Mouse (Mus musculus): ENCODE measurements at regions not wholly inside any gene's neighbourhood (a gene's known extent, or its start where the extent isn't known, plus 50 kb on each side); places are given as distances from the start of the nearest gene placed in this dataset.
"Not testable (repeated sequence)": the region's sequence is repeated elsewhere in the genome, so short reads cannot be mapped to it uniquely, and the experiment has no call there.

DNA sequence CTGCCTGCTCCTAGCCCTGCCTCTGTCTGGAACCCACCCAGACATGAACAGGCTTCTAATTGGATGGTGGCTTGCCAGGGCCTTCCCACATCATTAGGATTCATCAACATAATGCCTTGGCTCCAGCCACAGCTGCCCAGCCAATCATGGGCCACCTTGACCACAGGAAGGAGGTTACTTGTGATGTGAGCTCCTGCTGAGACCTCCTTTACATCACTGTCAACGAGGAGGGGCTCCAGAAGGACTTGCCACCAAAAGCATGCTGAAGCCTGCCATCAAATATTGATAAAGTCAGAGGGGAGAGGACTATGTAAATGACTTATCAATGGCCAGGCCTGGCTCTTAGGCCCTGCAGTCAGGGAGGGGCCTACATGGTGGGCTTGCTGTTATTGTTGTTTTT, 175.6 kb downstream of the Map1s start:
- not testable (repeated sequence) for H3K36me3 ChIP-seq (replicated peaks; ENCODE audit: control insufficient read depth, insufficient read depth); H3K9ac ChIP-seq; H3K27me3 ChIP-seq (ENCODE audit: control insufficient read depth, insufficient read depth, low read length); H3K4me2 ChIP-seq (replicated peaks); H3K4me3 ChIP-seq (replicated peaks; ENCODE audit: low read length); H3K4me1 ChIP-seq (replicated peaks; ENCODE audit: control insufficient read depth, insufficient read depth, low read length); ATAC-seq (ENCODE audit: low FRiP score); H3K27ac ChIP-seq; DNase-seq (ENCODE audit: low spot score); H3K9me3 ChIP-seq (ENCODE audit: control insufficient read depth, low read length)
- WGBS: 4% methylated on average over 1 of the region's 1 CpGs

DNA sequence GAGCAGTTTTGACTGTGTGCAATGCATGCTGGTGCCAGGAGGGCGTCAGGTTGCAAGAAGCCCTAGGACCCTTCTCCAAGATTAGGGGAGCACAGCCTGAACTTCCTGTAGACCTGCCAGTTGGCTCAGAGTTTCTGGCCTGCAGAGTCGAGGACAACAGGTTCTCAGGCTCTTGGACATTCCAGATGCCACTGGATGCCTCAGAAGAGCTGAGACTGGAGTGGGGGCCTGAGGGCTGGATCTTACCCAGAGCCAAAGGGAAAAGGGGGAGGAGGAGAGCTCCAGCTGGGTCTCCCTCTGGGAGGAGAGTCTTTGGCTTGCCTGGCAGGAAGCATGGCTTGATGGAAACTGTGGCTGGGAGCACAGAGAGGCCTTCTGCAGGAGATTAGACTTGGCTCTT, 145.4 kb upstream of the Myo9b start:
- not testable (repeated sequence) for H3K4me2 ChIP-seq (replicated peaks); DNase-seq (ENCODE audit: low spot score); H3K27ac ChIP-seq; H3K9ac ChIP-seq; H3K4me1 ChIP-seq (replicated peaks; ENCODE audit: control insufficient read depth, insufficient read depth, low read length); H3K9me3 ChIP-seq (ENCODE audit: control insufficient read depth, low read length); H3K4me3 ChIP-seq (replicated peaks; ENCODE audit: low read length); ATAC-seq (ENCODE audit: low FRiP score); H3K36me3 ChIP-seq (replicated peaks; ENCODE audit: control insufficient read depth, insufficient read depth); H3K27me3 ChIP-seq (ENCODE audit: control insufficient read depth, insufficient read depth, low read length)
- WGBS: 27% methylated on average over 2 of the region's 2 CpGs

DNA sequence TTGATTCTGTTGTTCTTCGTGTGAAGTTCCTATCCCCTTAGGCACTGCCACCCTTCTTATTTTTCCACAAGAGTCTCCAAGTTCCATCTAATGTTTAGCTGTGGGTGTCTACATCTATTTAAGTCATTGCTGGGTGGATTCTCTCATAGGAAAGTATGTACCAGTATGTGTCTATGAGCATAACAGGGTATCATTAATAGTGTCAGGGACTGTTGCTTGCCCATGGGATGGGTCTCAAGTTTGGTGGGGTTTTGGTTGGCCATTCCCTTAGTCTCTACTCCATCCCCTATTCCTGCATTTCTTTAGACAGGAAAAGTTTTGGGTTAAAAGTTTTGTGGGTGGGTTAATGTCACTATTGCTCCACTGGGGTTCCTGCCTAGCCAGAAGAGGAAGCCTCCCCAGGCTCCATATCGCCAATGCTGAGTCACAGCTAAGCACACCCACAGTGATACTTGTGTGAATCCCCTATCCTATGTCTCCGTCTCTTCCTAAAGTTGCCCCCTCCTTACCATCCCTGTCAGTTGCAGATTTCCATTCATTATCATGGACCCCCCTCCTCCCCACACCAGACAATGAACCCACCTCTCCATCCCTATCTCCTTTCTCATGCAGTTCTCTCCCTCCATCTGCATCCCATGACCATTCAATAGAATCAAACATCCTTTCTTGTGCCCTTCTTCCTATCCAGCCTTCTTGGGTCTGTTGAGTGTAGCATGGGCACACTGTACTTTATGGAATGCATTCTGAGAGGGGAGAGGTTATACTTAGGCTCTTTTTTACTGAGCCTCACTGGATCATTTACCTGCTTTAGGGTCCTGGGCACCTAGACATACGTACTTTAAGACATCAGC, 141.9 kb upstream of the Myo9b start:
- H3K36me3 ChIP-seq (replicated peaks; ENCODE audit: control insufficient read depth, insufficient read depth): no peaks in the 10 kb centered on the region
- WGBS: 68% methylated on average over 4 of the region's 4 CpGs
- no peak overlapping the region for H3K9ac ChIP-seq
- H3K27ac ChIP-seq: no peak overlapping the region
- no peak overlapping the region for H3K4me3 ChIP-seq (replicated peaks; ENCODE audit: low read length)
- H3K4me1 ChIP-seq (replicated peaks; ENCODE audit: control insufficient read depth, insufficient read depth, low read length): no peaks in the 10 kb centered on the region
- ATAC-seq (ENCODE audit: low FRiP score) (peak; percentile 72), DNase-seq (ENCODE audit: low spot score) (no peak)
- no peaks in the 10 kb centered on the region for H3K27me3 ChIP-seq (ENCODE audit: control insufficient read depth, insufficient read depth, low read length)
- H3K4me2 ChIP-seq (replicated peaks): no peak overlapping the region
- H3K9me3 ChIP-seq (ENCODE audit: control insufficient read depth, low read length): no peaks in the 10 kb centered on the region

DNA sequence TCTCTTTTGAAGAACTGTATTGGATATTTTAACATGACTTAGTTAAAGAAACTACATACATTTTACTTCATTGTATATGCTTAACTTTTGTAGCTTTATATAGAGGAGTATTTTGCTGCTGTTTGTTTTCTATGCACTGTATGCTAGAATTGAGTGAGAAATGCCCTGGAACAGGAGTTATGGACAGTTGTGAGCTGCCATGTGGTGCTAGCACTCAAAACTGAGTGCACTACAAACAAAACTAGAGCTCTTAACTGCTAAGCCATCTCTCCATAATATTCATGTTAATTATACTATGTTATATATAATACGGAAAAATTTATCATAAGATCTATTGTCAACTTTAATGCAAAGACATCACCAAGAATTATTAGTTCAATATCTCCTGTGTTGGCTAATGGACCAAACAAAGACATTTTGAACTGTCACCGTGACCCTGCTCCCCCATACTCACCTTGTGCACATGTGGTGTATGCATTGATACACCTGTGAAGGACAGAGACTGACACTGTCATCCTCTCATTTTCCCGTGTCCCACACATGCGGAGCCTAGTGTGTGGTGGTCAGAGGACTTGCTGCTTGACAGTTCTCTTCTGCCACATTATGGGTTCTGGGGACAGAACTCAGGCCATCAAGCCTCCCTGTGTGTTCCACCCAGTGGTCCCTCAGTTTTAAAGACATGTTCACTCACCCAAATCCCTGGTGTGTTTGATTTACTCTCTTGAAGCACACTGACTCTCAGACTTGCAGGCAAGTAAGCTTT, 141.0 kb upstream of the Myo9b start:
- Histone ChIP-seq H3K4me2 (replicated peaks) (no peak overlapping the region), H3K36me3 (replicated peaks; ENCODE audit: control insufficient read depth, insufficient read depth) (no peaks in the 10 kb centered on the region), H3K27ac (no peak overlapping the region), H3K9me3 (ENCODE audit: control insufficient read depth, low read length) (no peaks in the 10 kb centered on the region), H3K4me3 (replicated peaks; ENCODE audit: low read length) (no peak overlapping the region), H3K9ac (no peak overlapping the region), H3K4me1 (replicated peaks; ENCODE audit: control insufficient read depth, insufficient read depth, low read length) (no peaks in the 10 kb centered on the region), H3K27me3 (ENCODE audit: control insufficient read depth, insufficient read depth, low read length) (no peaks in the 10 kb centered on the region)
- WGBS: 94% methylated on average over 4 of the region's 4 CpGs
- no peak for DNase-seq (ENCODE audit: low spot score)
- peak; percentile 61; the same call in 1 of the 2 replicates for ATAC-seq (ENCODE audit: low FRiP score)

DNA sequence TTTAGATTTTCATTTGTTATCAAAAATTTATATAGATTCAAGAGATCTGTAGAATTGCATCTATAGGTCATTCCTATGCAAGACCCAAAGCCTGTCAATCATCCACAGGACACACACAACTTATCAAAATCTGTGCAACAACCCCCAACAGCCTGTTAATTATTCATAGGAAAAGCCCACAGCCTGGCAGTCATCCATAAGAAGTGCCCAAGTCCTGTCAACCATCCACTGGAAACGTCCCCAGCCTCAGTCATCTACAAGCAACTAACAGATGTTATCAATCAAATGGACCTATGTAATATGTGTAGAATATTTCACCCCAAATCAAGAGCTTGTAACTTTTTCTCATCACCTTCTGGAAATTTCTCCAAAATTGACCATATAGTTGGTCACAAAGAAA, 139.6 kb upstream of the Myo9b start:
- not testable (repeated sequence) for H3K4me1 ChIP-seq (replicated peaks; ENCODE audit: control insufficient read depth, insufficient read depth, low read length); DNase-seq (ENCODE audit: low spot score); H3K27ac ChIP-seq; H3K4me2 ChIP-seq (replicated peaks); H3K9ac ChIP-seq; ATAC-seq (ENCODE audit: low FRiP score); H3K27me3 ChIP-seq (ENCODE audit: control insufficient read depth, insufficient read depth, low read length); H3K4me3 ChIP-seq (replicated peaks; ENCODE audit: low read length); H3K36me3 ChIP-seq (replicated peaks; ENCODE audit: control insufficient read depth, insufficient read depth); H3K9me3 ChIP-seq (ENCODE audit: control insufficient read depth, low read length)
- 71% methylated on average over 1 of the region's 1 CpGs for WGBS

DNA sequence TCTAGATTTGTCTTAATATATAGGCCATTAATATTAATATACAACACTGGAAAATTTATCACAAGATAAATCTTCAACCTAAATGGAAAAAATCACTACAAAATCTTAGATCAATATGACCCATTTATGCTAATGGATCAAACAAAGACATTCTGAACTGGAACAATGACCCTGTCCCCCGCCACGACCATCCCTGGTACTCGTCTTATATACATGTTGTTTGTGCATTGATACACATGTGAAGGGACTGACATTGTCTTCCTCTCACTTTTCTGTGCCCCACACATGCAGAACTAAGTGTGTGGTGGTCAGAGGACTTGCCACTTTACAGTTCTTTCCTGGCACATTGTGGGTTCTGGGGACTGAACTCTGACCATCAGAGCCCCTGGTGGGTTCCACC, 135.4 kb upstream of the Myo9b start:
- H3K4me3 ChIP-seq (replicated peaks; ENCODE audit: low read length); ATAC-seq (ENCODE audit: low FRiP score); H3K36me3 ChIP-seq (replicated peaks; ENCODE audit: control insufficient read depth, insufficient read depth); H3K27ac ChIP-seq; DNase-seq (ENCODE audit: low spot score); H3K27me3 ChIP-seq (ENCODE audit: control insufficient read depth, insufficient read depth, low read length); H3K9ac ChIP-seq; H3K4me2 ChIP-seq (replicated peaks); H3K9me3 ChIP-seq (ENCODE audit: control insufficient read depth, low read length); H3K4me1 ChIP-seq (replicated peaks; ENCODE audit: control insufficient read depth, insufficient read depth, low read length): not testable (repeated sequence)
- WGBS: 100% methylated on average over 1 of the region's 3 CpGs

DNA sequence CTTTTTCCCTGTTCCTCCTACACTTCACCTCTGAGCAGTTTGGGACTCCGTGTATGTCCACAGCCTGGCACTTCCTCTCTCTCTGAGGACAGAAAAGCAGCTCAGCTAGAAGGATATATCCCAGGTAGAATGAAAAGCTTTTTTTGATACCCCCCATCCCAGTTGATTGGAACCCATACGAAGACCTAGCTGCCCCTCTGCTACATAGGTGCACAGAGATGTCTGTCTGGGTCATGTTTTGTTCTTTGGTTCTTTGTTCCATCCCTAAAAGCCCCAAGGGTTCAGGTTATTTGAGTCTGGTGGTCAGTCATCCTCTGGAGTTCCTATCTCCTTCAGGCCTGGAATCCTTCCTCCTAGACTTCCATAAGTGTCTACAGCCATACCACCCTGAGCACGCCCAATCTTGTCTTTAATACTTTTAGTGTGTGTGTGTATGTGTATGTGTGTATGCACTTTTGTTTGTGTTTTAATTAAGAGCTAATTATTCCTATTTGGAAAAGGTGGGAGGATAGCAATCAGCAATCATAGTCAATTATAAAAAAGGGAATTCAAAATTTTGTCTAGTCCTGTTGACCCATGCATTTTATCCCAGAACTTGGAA, 130.0 kb upstream of the Myo9b start:
- not testable (repeated sequence) for H3K4me1 ChIP-seq (replicated peaks; ENCODE audit: control insufficient read depth, insufficient read depth, low read length); H3K9me3 ChIP-seq (ENCODE audit: control insufficient read depth, low read length); DNase-seq (ENCODE audit: low spot score); H3K27me3 ChIP-seq (ENCODE audit: control insufficient read depth, insufficient read depth, low read length); H3K9ac ChIP-seq; H3K4me3 ChIP-seq (replicated peaks; ENCODE audit: low read length); H3K27ac ChIP-seq; H3K4me2 ChIP-seq (replicated peaks); H3K36me3 ChIP-seq (replicated peaks; ENCODE audit: control insufficient read depth, insufficient read depth)
- 74% methylated on average over 3 of the region's 3 CpGs for WGBS
- ATAC-seq (ENCODE audit: low FRiP score): peak; percentile 48; the same call in 1 of the 2 replicates

DNA sequence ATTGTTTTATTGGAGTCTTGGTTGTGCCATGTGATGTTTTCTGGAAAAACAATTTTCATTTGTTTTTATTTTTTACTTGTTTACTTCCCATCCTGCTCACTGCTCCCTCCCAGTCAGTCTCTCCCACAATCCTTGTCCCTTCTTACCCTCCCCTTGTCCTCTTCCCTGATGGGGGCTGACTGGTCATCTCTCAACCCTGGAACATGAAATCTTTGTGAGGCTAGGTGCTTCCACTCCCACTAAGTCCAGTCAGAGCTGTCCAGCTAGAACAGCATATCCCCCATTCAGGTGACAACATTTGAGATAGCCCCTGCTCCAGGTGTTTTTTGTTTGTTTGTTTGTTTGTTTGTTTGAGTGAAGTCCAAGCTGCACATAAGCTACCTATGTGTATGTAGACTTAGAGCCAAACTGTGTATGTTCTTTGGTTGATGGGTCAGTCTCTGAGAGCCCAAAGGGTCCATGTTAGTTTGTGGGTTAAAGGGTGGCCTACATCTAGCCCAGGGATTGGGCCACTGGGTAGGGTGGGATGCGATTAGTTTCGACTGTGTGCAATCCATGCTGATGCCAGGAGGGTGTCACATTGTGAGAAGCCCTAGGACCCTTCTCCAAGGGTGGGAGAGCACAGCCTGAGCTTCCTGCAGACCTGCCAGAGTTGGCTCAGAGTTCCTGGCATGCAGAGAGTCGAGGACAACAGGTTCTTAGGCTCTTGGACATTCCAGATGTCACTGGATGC, 100.9 kb upstream of the Myo9b start:
- WGBS: 68% methylated on average over 3 of the region's 3 CpGs
- H3K9me3 ChIP-seq (ENCODE audit: control insufficient read depth, low read length); DNase-seq (ENCODE audit: low spot score); H3K36me3 ChIP-seq (replicated peaks; ENCODE audit: control insufficient read depth, insufficient read depth); H3K27me3 ChIP-seq (ENCODE audit: control insufficient read depth, insufficient read depth, low read length); H3K9ac ChIP-seq; H3K27ac ChIP-seq; H3K4me2 ChIP-seq (replicated peaks); H3K4me1 ChIP-seq (replicated peaks; ENCODE audit: control insufficient read depth, insufficient read depth, low read length); H3K4me3 ChIP-seq (replicated peaks; ENCODE audit: low read length): not testable (repeated sequence)
- ATAC-seq (ENCODE audit: low FRiP score): peak; percentile 27; the same call in 1 of the 2 replicates

DNA sequence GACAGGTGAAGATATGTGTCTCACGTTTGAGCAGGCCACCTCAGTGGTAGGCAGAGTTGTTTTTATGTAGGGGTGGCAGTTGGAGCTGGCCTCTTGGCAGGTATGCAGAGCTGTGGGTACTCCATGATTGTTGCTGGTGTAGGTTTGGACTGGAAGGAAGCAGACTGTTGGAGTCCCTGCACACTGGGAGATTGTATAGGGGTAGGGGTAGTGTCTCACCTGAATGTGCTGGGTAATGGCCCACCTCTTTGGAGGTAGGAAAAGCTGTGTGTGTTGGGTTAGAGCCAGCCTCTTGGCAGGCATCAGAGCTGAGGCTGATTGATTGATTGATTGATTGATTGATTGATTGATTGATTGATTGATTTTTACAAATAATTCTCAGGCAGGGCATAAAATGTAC, 79.6 kb upstream of the Myo9b start:
- WGBS: 73% methylated on average over 1 of the region's 1 CpGs
- not testable (repeated sequence) for ATAC-seq (ENCODE audit: low FRiP score); H3K27me3 ChIP-seq (ENCODE audit: control insufficient read depth, insufficient read depth, low read length); DNase-seq (ENCODE audit: low spot score); H3K4me2 ChIP-seq (replicated peaks); H3K27ac ChIP-seq; H3K4me3 ChIP-seq (replicated peaks; ENCODE audit: low read length); H3K9ac ChIP-seq; H3K36me3 ChIP-seq (replicated peaks; ENCODE audit: control insufficient read depth, insufficient read depth); H3K4me1 ChIP-seq (replicated peaks; ENCODE audit: control insufficient read depth, insufficient read depth, low read length); H3K9me3 ChIP-seq (ENCODE audit: control insufficient read depth, low read length)

All from hindbrain, embryonic 14.5 days (tissue).